12 mouse cellular contexts compared by ENCODE assay signal in genomic region chr5:90065884-90066615, GRCm38 (mm10).
DNase-seq lines count a peak whose midpoint lies in the region; ATAC-seq and TF ChIP-seq lines count a peak whose summit lies in the region.
"Had no signal": no experiment of that assay in that cellular context is flagged by ENCODE, and none has a peak within 500 bp of the region (broad histone marks: within the 10 kb centered on the region; RNA-seq: fewer than 3 reads in every experiment).

No protein-coding gene starts in this region.

- H3K27ac ChIP-seq in forebrain, embryonic 13.5 days = peak overlapping the region; percentile 52
- H3K27ac ChIP-seq in forebrain, embryonic 11.5 days (ENCODE audit: low read depth, low read length) = no peak overlapping the region
- H3K27ac ChIP-seq in limb, embryonic 13.5 days = no peak overlapping the region
- H3K27ac ChIP-seq in limb, embryonic 10.5 days = no peak overlapping the region
- H3K27ac ChIP-seq: intestine, embryonic 15.5 days had no signal

- H3K9ac ChIP-seq in forebrain, embryonic 13.5 days = no peak overlapping the region
- H3K9ac ChIP-seq in forebrain, embryonic 11.5 days (ENCODE audit: low read length) = no peak overlapping the region
- H3K9ac ChIP-seq in limb, embryonic 13.5 days = no peak overlapping the region
- H3K9ac ChIP-seq: intestine, embryonic 15.5 days; liver, postnatal 0 days had no signal

- 42% methylated on average over 6 of the region's 6 CpGs for WGBS in forebrain, embryonic 13.5 days
- 87% methylated on average over 6 of the region's 6 CpGs for WGBS in forebrain, embryonic 11.5 days
- WGBS in limb, embryonic 13.5 days = 30% methylated on average over 6 of the region's 6 CpGs
- 74% methylated on average over 6 of the region's 6 CpGs for WGBS in limb, embryonic 10.5 days

- peak; percentile 84 for ATAC-seq in forebrain, embryonic 13.5 days
- ATAC-seq in forebrain, embryonic 11.5 days (replicated peaks; ENCODE audit: low FRiP score) = no peak
- ATAC-seq in limb, embryonic 13.5 days (ENCODE audit: low FRiP score, low read depth) = peak; percentile 76
- ATAC-seq: intestine, embryonic 15.5 days; liver, postnatal 0 days had no signal

- no peak overlapping the region for H3K4me3 ChIP-seq in forebrain, embryonic 13.5 days
- H3K4me3 ChIP-seq in forebrain, embryonic 11.5 days (ENCODE audit: low read depth, low read length) = no peak overlapping the region
- no peak overlapping the region for H3K4me3 ChIP-seq in limb, embryonic 13.5 days
- H3K4me3 ChIP-seq in limb, embryonic 10.5 days = no peak overlapping the region
- H3K4me3 ChIP-seq: intestine, embryonic 15.5 days had no signal

- no peaks in the 10 kb centered on the region for H3K27me3 ChIP-seq in forebrain, embryonic 13.5 days
- no peaks in the 10 kb centered on the region for H3K27me3 ChIP-seq in forebrain, embryonic 11.5 days (ENCODE audit: control insufficient read depth, insufficient read depth, low read length)
- no peaks in the 10 kb centered on the region; the same call in 1 of the 2 replicates for H3K27me3 ChIP-seq in limb, embryonic 13.5 days
- H3K27me3 ChIP-seq in limb, embryonic 10.5 days (ENCODE audit: low read depth, poor library complexity, severe bottlenecking) = no peaks in the 10 kb centered on the region
- H3K27me3 ChIP-seq: intestine, embryonic 15.5 days had no signal

- H3K36me3 ChIP-seq in forebrain, embryonic 13.5 days (ENCODE audit: poor library complexity, severe bottlenecking) = no peaks in the 10 kb centered on the region
- no peaks in the 10 kb centered on the region for H3K36me3 ChIP-seq in forebrain, embryonic 11.5 days (ENCODE audit: control insufficient read depth, insufficient read depth, low read length)
- no peaks in the 10 kb centered on the region for H3K36me3 ChIP-seq in limb, embryonic 13.5 days
- H3K36me3 ChIP-seq in limb, embryonic 10.5 days = no peaks in the 10 kb centered on the region
- H3K36me3 ChIP-seq: intestine, embryonic 15.5 days had no signal

- no peaks in the 10 kb centered on the region for H3K9me3 ChIP-seq in forebrain, embryonic 13.5 days (replicated peaks)
- no peaks in the 10 kb centered on the region for H3K9me3 ChIP-seq in forebrain, embryonic 11.5 days (ENCODE audit: control insufficient read depth, low read length)
- H3K9me3 ChIP-seq in limb, embryonic 13.5 days = no peaks in the 10 kb centered on the region
- H3K9me3 ChIP-seq in limb, embryonic 10.5 days (replicated peaks) = no peaks in the 10 kb centered on the region
- H3K9me3 ChIP-seq: intestine, embryonic 15.5 days had no signal

- no peak for DNase-seq in forebrain, embryonic 11.5 days (ENCODE audit: low spot score)
- no peak for DNase-seq in limb, embryonic 10.5 days (ENCODE audit: low spot score)
- peak; percentile 92 for DNase-seq in brain, embryonic 14.5 days (ENCODE audit: low read depth)
- peak; percentile 22 for DNase-seq in heart, postnatal 4 days
- no peak for DNase-seq in liver
- DNase-seq in kidney, adult 9 months = no peak
- DNase-seq: liver, postnatal 0 days; spleen, adult 18-20 months; thymus, adult 2 months had no signal

- no peak for TF ChIP-seq POLR2A in brain, embryonic 14.5 days (IDR thresholded peaks at IDR 0.05; ENCODE audit: borderline replicate concordance, extremely low read depth, insufficient read depth, insufficient read length, poor library complexity, severe bottlenecking)

- TF ChIP-seq CTCF in brain, embryonic 14.5 days (IDR thresholded peaks at IDR 0.05; ENCODE audit: borderline replicate concordance, extremely low read depth, insufficient read depth, insufficient read length) = no peak

- peaks cover 26% of the 10 kb centered on the region for H3K4me1 ChIP-seq in forebrain, embryonic 13.5 days
- no peaks in the 10 kb centered on the region for H3K4me1 ChIP-seq in forebrain, embryonic 11.5 days (replicated peaks; ENCODE audit: control insufficient read depth, insufficient read depth, low read length)
- H3K4me1 ChIP-seq in limb, embryonic 13.5 days = peaks cover 7% of the 10 kb centered on the region; the same call in 1 of the 2 replicates
- H3K4me1 ChIP-seq in limb, embryonic 10.5 days = no peaks in the 10 kb centered on the region
- H3K4me1 ChIP-seq: intestine, embryonic 15.5 days had no signal

- no peak overlapping the region for H3K4me2 ChIP-seq in forebrain, embryonic 13.5 days
- no peak overlapping the region for H3K4me2 ChIP-seq in forebrain, embryonic 11.5 days (ENCODE audit: low read depth, low read length, severe bottlenecking)
- no peak overlapping the region for H3K4me2 ChIP-seq in limb, embryonic 13.5 days (replicated peaks)
- H3K4me2 ChIP-seq: intestine, embryonic 15.5 days had no signal

Comparison
In these comparisons a context has a peak if more than half of its experiments do, and no peak if none do; other contexts are left out.
1. DNase-seq: peak in brain, embryonic 14.5 days (single experiment) and heart, postnatal 4 days (single experiment); none in forebrain, embryonic 11.5 days (single experiment), limb, embryonic 10.5 days (single experiment), liver (single experiment) and kidney, adult 9 months (single experiment).